Mouse (Mus musculus) frontal cortex, adult 2 months (tissue): ENCODE measurements around the gene Pank4. TPM values are rescaled to one million over a fixed set of nuclear protein-coding genes. Genes with fewer than 3 reads are reported as not detected.

ENCODE experiments used
- DNase-seq, 2 experiments: peaks; one replicate each; pipeline ENCODE4 v3.0.0; 2022; ENCODE audit warnings: low spot score in 1 of 2; ENCODE audit errors: extremely low spot score in 1 of 2
- polyA plus RNA-seq: library from polyadenylated mRNA; depleted of rRNA; stranded (reverse); fragments of >200 nt; gene quantifications from 2 replicates; pipeline ENCODE4 v1.2.3, GENCODE M21; 2012

Pank4 gene
- polyA plus RNA-seq, 1 experiment: 73.0 TPM

GRCm38 (mm10) chr4:154942632-154943322 is 21.1 kb upstream of the Pank4 start:
- DNase-seq: no peak

- no peak for DNase-seq
These were observed 20.4 kb upstream of the Pank4 start for GRCm38 (mm10) chr4:154943323-154944039.

DNA sequence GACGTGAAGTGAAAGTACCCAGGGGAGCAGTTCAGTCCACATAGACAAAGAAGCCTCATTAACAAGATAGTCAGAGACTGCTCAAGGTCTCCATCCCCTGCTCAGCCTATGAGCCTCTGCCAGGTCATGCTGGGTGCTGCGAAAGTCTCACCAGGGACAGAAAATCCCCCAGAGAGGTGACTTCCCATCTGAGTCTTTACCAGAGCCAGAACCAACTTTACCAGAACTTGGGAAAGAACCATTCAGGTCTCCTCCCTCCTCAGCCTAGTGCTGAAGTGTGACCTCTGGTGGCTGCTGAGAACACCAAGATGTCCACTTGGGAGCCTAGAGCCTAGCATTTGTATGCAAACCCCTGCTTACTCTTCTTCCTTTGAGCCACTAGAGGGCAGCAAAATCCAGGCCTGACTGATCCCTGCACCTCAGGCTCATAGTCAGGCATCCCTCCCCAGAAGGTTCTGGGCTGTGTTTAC is 19.8 kb upstream of the Pank4 start:
- peak; percentile 81 to 90 for DNase-seq

DNA sequence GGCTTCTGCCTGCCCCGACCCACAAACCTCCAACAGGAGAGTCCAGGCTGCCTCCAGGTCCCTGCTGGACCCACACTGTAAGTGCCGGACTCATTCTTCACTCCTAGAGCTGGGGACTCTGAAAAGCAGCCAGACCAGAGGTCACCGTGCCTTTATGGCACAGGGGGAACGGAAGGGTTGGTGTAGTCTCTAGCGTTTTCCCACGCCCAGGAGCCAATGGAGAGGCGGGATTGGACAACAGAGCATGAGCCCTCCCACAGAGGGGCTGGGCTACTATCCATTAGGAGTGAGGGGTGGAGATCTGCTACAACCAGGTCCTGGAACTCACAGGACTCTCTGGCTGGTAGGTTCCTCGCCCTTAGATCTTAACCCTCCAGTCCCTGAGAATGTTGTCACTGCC is 17.6 kb upstream of the Pank4 start:
- DNase-seq: peak in 1 of 2 experiments; percentile 65

GRCm38 (mm10) chr4:154948066-154948939 is 15.6 kb upstream of the Pank4 start:
- peak in 1 of 2 experiments; percentile 52 for DNase-seq

DNA sequence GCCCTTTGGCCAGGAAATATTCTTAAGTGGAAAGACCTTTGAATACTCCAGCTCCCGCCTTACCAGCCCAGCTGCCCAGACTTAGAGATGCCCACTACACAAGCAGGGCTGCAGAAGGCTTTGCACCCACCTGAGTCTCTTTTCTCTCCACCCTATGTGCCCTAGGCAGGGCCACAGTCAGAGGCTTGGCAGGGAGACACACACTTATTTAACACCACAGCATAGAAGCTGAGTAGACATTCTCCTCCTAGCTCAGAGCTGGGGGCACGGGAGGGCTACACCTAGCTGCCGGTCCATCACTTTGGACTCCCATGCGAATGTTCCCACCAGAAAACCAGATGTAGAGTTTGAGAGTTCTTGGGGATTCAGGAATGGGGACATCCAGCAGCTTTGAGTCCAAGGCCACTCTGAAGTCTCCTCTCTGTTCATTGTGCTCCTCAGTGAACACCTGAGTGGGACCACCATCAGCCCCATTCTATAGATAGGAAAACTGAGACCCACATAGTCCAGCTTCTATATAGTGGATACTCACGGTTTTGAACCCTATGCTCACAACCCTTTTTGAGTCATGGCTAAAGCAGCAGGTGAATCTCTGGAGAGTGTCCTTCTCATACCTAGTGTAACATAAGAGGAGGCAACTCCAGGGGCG is 14.9 kb upstream of the Pank4 start:
- no peak for DNase-seq

- DNase-seq: no peak
These were observed 14.3 kb upstream of the Pank4 start for GRCm38 (mm10) chr4:154949589-154949982.

DNA sequence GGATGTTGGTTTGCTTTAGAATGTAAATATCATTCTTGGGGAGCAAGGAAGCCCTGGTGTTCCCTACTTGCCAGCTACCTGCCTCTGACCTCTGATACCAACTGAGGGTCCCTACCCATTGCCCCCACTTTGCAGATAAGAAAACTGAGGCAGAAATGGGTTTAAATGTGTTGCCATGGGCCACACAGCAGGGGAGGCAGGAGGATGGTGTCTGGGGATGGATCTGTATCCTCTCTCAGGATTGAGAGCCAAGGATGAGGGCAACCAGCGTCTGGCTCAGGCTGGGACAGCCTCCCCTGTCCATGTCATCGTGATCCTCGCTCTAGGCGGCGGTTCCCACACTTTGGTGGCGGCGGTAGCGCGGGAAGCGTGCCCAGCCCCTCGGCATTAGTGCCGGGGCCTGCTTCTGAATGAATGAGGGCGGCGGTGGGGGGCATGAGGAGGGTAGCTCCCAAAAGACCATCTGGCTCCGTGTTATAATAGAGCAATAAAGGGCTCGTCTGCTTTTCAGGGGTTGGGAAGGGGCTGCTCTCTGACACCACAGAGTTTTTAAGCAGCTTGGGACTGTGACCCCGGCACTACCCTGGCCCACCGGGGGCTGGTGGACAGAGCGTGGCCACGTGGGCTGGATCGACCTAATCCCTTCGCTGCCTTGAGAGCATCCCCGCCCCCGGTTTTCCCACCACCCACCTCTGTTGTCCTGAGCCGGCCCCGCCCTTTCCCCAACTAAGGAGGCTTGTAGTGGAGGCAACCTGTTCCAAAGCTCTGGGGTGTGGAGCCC is 11.3 kb upstream of the Pank4 start:
- no peak for DNase-seq

DNA sequence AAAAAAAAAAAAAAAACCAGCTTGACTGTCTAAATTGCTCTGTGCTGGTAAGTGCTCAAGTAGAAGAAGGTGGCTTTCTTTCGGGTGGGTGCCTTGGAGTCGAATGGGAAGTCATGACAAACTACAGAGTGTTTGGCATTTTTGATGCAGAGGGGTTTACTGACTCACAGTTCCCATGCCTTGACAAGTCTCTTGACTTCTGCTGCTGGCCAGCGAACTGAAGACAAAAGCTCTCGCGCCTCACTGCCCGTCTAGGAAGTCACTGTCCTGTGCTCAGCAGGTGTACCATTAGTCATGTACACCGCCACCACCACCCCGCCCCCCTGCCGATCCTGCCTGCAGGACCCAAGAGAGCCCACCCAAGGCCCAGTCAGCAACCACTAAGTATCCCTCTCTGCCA is 7.3 kb upstream of the Pank4 start:
- DNase-seq: no peak

DNA sequence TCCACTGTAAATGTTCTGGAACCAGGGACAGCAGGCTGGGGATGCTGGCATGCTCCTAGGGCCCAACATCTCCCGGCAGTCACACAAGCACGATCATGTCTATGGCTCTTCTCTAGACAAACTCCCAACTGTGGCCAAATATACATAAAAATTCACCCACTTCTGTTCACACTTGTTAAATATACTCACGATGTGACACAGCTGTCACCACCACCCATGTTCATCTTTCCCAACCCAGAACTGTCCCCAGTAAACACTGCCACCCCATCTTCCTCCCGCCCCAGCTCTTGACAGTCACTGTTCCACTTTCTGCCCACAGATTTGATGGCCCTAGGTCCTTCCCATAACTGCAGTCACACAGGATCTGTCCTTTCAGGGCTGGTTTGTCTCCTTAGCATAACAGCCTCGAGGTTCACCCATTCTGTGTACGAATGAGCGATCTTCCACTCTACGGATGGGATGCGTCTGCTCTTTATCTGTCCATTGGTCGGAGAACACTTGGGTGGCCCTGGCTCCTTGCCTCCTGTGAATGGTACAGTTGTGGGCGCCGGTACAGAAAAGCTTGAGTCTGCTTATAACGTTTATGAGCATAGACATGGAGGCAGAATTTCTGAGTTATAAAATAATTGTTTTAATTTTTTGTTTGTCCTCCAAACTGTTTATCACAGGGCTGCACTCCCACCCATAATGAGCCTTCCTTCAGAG is 6.5 kb upstream of the Pank4 start:
- peak; percentile 71 to 77 for DNase-seq

DNA sequence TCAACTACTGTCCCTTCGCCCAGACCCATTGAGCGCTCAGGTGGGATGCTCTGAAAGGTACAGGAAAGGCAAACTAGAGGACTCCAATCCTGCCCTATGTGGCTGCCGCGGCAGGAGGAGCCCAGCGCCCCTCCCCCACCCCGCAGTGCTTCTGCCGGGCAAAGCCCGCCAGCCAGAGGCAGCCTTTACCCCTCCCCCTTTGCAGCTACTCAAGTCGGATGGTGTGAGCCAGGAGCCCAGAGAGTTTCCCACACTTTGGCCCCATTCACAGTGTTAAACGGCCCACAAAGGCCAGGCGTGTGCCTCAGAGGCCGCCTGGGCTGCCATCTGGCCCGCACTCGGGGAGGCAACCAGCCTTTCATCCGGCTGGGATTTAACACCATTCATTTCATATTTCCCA is 5.8 kb upstream of the Pank4 start:
- peak in 1 of 2 experiments; percentile 67 for DNase-seq

GRCm38 (mm10) chr4:154958621-154959020 is 5.3 kb upstream of the Pank4 start:
- DNase-seq: no peak

DNA sequence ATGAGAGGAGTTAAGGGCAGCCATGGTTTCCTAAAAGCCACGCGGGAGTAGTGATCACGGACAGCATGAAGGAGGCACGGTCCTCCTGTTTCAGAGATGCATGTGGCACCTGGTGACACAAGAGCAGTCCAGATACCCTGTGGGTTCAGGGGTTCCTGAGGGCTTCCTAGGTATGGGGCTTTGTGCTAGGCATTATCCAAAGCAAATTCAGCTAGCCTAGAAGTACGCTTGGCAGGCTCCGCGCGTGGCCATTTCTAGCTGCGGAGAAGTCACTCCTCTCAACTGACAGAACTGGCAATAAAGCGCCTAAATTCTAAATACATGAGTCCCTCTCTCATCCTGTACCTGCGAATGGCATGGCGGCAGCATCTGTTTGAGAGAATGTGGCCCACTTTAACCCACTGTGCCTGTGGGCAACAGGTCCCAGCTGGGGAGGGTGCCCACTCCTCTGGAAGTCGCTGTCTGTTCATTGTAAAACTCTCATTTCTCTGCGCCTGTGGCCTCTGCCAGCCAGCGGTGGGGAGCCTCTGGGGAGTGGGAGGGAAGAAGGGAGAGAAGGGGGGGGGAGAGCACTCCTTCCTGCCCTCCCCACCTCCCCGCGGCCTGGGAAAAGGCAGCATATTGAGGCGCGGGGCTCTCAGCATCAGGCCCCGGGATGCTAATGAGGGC is 3.8 kb upstream of the Pank4 start:
- DNase-seq: peak in 1 of 2 experiments; percentile 70

DNA sequence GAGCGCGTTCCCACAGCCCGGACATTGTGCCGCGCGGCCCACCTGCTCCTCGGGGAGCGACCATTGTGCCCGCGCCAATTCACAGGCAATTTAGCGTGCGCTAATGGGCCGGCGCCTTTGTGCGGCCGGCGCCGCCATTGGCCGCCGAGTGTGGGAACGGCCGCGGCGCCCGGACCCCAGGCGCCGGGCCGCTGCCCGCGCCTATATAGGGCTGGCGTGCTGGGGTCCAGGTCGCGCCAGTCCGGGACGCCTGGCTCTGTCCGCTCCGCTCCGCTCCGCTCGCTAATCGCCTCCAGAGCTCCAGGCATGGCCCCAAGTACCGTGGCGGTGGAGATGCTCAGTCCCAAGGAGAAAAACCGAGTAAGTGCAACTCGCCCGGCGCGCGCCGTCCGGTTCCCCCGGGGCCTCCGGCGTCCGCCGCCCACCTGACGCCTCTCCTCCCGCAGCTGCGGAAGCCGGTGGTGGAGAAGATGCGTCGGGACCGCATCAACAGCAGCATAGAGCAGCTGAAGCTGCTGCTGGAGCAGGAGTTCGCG is 3.2 kb upstream of the Pank4 start, which contains the start of gene Hes5:
Hes5 (plus strand) TSS at position 234 of the 536 bp plus-strand sequence.
- DNase-seq: peak in 1 of 2 experiments; percentile 56

DNA sequence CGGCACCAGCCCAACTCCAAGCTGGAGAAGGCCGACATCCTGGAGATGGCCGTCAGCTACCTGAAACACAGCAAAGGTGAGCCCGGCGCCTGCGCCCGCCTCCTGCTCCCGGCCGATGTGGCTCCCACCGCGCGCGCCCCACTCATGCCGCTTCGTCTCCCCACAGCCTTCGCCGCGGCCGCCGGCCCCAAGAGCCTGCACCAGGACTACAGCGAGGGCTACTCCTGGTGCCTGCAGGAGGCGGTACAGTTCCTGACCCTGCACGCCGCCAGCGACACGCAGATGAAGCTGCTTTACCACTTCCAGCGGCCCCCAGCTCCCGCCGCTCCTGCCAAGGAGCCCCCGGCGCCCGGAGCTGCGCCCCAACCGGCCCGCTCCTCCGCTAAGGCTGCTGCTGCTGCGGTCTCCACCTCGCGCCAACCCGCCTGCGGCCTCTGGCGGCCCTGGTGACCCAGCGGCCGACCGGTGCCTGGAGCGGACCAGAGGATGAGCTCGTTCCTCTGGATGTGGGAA is 2.6 kb upstream of the Pank4 start:
- peak in 1 of 2 experiments; percentile 34 for DNase-seq

DNA sequence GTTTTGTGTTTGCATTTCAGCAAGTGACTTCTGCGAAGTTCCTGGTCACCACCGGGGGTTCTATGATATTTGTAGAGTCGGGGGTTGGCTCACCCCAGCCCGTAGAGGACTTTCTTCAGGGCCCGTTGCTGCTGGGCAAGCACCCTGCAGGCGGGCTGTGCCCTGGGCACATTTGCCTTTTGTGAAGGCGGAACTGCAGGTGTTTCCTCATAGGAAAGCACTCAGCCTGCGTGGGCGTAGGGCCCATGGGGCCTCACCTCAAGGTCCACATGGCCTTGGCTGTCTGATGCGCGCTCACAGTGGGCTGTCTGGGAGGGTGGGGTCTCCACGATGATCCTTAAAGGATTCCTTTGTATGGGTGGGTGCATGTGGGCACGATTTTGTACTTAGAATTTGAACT is 2.0 kb upstream of the Pank4 start:
- no peak for DNase-seq

GRCm38 (mm10) chr4:154962683-154963082 is 1.2 kb upstream of the Pank4 start:
- DNase-seq: no peak
